Mouse (Mus musculus) heart, adult 2 months (tissue): ENCODE data around the gene Znrf3.

Experiments used
- CTCF ChIP-seq: fragments of 200-600 bp; IDR thresholded peaks from 2 replicates; pipeline ENCODE4 v1.8.1; 2022; ENCODE audit warnings: antibody characterized with exemption, mild to moderate bottlenecking, moderate library complexity
- EP300 ChIP-seq: fragments of 200-500 bp; IDR thresholded peaks from 2 replicates; pipeline ENCODE4 v1.6.1; 2011; ENCODE audit warnings: low read depth, low read length, control low read depth; ENCODE audit not compliant: insufficient read depth

GRCm38 (mm10) chr11:5470055-5470454, 25.4 kb upstream of the Znrf3 start:
- TF ChIP-seq CTCF (no peak), EP300 (no peak)
